Mouse (Mus musculus) thymus, postnatal 0 days (tissue): ENCODE measurements at regions not wholly inside any gene's neighbourhood (a gene's known extent, or its start where the extent isn't known, plus 50 kb on each side); places are given as distances from the start of the nearest gene placed in this dataset.
"Not testable (repeated sequence)": the region's sequence is repeated elsewhere in the genome, so short reads cannot be mapped to it uniquely, and the experiment has no call there.

Experiments
- DNase-seq: peaks from one replicate; pipeline ENCODE4 v3.0.0-alpha.2; 2015; ENCODE audit warnings: low spot score

DNA sequence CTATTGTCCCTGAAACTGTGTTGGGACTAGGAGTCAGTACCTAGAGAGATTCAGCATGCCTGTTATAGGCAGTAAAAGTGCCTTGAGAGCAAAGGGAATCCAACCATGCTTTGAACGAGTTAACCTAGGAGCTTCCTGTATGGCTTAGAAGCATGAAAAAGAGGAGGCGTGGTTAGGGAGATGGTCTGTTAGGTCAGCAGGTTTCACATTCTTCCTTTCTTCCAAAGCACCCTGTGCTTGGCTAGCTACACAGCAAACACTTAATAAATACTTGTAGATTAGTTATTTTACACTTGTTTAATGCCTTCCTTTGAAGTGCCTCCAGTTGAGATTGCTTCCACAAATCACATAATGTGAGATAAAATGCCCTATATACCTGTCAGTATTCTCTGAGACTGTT is 284.9 kb upstream of the Adgra3 start:
- no peak for DNase-seq

DNA sequence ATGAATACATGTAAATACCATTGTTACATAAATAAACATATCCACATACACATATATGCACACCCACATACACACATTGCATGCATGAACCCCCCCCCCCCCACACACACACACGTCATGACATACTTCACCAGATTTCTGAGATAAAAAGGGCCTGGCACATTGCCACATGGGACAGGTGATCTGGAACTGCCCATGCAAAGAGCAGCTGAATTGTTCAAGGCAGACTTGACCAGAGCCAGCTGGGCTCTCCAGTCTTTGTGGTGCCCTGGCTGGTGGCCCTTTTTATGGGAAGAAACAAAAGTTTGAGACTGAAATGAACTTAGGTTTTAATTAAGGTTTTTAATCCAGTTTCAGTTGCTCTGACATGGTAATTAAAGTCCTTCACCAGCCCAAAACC is 250.7 kb upstream of the Adgra3 start:
- no peak for DNase-seq

DNA sequence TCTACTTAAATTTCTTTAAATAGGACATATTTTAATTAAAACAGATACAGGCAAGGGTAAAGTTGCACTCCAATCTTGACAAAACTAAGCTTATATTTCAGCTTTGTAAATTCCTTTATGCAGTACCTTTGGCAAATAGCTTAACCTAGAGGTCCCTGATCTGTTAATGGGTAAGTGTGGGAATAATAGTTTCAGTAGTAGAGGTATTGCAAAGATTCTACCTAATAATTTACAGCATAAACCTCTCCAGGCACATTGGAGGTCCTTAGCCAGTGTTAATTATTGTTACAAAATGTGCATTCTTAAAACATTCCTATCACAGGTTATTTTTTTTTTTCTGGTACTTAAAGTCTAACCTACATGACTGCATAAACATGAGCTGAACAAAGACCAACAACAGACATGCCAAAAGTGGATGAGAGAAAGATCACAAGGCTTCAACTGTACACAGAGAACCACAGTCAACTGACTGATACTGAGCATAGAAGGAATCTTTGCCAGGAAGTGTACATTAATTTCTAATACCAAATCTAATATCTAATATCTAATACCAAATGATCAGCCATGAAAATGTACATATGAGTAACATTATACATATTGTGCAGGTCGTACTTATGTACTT is 245.2 kb upstream of the Adgra3 start:
- DNase-seq, result no peak

DNA sequence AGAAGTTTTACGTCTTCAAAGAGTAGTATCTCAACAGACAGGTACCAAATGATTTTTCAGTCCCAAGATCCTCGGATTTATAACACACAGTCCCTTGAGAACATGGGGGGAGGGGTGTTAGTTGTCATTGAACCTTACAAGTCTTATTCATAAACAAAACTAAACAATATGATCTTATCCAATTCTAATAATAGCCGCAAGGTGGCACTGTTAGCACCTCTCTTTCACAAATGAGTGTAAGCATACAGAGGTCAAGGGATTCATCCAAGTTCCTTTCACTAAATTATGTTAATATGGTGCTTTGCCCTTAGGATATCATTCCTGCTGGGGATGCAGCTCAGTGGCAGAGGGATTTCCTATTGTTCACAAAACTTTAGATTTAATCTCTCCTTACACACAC is 235.0 kb upstream of the Adgra3 start:
- peak; percentile 4 for DNase-seq

DNA sequence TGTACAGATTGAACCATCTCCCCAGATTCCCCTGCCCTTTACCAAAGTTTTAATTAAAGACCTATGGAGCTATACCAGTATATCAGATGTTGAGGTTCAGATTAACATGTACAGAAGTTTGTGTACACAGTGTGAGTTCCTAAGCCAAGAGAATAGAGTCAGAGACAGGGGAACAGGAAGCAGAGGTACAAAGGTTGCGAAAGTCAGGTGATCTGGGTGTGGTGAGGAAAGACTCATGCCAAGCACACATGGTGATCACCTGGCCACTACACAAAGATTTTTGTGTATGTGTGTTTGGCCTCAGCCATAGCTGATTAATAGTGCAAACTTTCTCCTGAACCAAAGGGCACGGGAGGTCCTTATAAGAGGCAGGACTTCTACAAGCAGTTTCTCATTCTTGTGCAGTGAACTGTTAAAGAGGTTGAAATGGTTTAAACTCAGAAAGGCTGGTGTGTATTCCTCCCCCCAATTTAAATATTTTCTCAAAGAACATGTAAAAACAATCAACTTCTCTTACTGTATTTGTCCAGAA is 232.1 kb upstream of the Adgra3 start:
- no peak for DNase-seq

DNA sequence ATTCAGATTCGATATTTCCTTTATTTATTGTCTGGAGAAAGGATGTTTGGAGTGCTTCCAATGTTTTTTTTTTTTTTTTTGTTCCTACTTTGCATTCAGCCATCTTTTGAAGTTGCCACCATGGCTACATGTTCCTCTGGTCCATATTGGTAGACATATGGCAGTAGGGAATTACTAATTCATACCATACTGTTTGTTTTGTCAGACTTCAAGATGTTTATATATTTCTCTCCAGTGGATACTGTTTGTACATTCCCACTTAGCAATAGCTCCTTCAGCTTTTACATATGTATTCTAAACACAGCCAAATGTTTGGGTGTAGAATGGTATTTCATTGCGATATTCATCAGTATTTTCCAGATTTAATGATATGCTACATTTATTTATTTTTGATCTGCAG is 201.6 kb upstream of the Adgra3 start:
- DNase-seq, result no peak

DNA sequence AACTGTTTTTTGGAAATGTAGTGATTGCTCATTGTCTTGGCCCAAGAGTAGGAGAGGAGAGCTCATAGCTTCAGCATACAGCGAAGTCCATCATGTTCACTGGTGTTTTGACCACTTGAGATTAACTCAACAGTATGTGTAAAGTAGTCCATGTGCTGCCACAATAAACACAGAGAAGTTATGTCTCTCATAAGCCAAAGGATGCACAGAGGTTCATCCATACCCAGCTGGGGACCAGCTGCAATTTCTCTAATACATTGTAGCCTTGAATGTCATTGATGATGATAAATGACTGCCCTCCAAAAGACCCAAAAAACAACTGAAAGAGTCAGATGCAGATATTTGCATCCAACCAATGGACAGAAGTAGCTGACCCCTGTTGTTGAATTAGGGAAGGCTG is 199.2 kb upstream of the Adgra3 start:
- DNase-seq, result no peak

DNA sequence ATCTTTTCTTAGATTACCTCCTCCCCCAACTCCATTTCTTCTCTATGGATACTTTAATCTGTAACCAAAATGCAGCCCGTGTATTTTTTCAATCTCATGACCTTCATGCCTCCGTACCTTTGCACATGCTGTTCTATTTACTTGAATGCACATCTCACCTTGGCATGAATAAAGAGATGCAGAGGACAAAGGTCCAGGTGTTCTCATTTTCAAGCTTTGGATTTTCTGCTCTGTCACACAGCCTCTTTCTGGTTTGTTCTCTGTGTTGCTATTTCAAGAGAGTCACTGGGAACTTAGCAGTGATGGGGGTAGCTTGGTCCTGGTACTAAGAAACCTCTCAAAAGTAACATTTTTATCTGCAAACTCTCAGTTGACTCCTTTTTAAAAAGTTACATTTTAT is 175.3 kb upstream of the Adgra3 start:
- no peak for DNase-seq

DNA sequence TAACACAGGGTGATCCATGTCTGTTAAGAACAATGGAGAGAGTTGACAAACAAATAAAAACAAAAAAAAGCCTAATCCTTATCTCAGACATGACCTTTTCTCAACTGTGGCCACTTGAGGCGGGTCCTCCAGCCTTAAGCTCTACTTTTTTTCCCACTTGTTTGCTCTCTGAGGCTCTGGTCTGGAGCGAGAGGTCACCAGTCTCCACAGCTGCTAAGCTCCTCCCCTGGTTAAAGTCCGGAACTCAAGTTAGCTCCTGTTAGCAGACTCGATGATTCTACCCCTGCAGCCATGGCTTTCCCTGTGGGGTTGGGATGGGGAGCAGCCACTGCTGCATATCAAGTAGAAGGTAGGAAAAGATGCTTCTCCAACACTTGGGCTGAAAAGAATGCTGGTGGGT is 158.2 kb upstream of the Adgra3 start:
- DNase-seq, result no peak

DNA sequence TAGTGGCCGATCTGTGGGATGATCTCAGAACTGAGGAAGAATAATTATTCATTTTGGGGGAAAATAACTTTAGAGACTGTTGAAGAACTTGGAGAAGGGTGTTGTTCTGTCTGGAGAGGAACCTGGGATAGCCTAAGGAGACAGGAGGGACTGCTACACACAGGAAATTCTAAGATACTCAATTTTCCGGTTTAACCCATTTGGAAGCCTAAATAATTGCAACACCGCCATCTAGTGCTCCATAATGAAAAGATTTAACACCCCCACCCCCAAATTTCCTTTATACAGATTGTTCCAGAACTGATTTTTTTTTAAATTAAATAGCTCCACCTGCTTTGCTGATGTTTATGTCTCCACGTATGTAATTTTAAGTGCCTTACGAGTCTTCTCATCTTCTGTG is 157.2 kb upstream of the Adgra3 start:
- peak; percentile 3 for DNase-seq

DNA sequence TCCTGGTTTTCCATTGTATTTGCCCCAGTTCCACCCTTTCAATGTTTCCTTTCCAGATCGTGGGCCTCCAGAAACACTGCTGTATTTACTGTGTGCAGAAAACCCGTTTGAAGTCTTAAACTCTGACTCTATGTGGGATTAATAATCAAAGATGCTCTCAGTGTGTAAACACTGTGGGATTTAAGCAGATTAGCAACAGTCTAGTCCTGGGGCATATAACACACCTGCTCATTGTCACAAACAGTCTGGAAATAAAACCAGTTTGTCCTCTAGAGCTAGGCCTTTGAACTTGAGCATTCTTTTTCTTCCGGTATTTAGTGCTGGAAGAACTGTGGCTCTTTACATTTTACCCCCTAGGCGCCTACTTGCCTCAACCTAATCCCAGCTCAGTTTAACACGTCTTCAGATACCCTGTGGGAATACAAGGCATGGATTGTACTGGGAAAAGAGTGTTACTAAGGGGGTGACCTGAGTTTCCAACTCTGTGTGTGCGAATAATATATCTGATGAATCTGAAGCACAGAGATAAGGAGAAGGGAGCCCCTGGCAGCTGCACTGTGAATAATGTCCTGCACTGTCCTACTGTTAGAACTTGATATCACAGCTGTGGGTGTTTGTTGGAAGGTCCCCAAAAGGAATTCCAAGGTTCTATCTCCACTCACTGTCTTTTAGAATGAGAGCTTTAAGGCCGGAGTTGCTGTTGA is 143.7 kb upstream of the Adgra3 start:
- no peak for DNase-seq

DNA sequence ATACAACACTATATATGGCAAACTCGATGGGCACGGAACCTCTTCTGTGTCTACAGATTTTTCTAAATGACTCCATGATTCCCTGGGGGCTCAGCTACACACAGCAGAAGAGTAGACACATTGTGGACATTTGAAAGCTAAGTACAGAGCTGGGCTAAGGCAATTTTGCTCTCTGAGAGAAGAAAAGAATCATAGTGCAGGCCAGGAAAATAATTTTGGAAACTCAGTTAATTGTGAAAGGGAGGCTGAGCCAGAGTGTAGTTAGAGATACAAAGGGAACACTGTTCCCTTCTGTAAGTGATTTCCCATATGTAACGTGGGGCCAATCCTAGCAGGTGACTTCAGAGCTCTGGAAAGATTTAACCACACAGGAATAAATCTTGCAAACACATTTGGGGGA is 137.6 kb upstream of the Adgra3 start:
- DNase-seq, result no peak

DNA sequence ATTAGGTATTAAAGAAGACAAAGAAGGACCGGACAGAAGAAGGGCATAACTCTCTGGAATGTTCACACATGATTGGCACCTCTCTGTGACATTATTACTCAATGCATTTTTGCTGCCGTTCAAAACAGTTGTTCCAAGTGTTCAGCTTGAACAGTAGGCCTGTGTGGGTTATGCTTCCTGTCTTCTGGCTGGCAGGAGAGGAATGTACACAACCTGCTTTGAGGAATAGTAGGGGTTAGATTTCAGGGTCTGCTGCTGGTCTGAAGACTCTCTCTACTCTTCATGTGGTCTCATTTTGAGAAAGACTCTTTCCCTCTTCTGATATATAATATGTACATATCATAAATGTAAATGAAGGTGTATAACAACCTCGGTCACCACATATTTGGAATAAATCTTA is 137.2 kb upstream of the Adgra3 start:
- no peak for DNase-seq

DNA sequence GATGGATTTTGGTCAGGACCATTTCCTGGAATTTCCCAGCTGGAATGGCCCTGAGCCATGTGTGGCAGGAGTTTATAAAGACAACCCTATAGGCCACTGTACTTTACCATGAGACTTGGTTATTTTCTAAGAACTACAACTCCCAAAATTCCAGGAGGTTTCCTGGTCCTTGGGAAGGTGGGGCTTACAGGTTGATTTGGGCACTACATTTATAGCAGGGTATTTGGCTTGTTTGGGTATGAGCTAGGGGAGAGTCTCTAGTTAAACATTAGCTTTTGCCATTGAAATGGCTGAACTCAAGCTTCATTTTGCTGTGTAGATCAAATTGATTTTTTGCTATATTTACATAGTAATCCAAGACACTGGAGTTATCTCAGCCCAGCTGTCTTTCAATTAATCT is 130.6 kb upstream of the Adgra3 start:
- no peak for DNase-seq

DNA sequence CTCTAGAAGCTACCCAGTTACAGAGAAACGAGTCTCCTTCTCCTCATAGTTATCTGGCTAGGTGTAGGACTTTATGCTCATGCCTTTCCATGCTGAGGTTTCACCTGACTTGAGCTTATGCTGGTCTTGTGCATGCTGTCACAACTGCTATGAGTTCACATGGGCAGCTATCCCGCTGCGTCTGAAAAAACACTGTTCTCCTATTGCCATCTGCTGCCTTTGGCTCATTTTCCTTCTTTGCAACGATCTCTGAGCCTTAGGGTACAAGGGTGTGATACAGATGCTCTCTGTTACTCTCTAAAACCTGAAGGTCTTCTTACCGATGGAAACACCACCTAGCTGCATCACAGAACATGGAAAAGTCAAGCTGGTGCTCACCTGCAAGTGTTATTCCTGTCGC is 123.9 kb upstream of the Adgra3 start:
- no peak for DNase-seq

DNA sequence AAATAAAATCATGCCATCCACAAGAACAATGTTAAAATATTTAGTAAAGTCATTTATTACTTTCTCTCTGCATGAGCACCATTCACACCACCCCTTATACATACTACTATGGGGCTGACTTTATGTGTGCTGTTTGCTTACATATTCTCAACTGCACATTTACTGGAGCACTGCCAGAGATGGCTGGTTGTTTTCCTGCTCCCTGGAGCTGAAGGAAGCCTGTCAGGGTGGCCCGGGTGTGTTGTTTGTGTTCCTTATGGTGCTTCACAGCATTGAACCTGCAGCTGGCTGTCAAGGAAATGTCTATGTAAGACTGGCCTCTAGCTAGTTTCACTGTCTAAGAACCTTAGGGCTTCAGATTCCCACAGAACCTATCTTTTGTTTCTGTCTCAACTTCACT is 97.8 kb upstream of the Adgra3 start:
- DNase-seq, result no peak

DNA sequence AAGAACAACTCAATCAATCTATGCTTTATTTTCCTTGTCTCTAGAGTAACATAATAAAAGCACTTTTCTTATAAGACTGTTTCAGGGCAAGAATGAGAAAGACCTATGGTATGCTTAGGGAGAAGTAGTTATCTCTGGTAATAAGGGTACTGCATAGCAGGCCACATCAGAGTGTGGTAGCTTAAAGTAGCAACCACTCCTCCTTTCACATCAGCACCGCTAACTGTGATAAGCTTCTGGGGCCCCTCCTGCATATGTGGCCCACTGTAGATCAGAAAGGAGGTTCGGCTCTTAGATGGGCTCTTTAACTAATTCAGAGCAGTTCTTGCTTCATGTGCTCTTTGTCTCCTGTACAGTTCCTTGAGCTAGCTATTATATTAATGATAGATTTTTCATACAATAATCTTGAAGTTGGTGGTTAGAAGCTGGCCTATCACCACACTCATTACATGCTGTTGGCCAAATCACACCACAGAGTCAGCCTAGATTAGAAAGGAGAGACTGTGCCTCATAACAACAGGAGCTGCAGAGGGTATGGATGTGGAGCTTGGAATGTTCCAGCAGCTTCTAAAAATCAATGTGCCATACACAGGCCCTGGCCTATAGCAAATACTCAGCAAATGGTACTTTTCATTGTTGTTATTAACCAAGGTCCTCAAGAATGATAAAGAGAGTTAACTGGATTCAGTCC is 96.5 kb upstream of the Adgra3 start:
- not testable (repeated sequence) for DNase-seq

DNA sequence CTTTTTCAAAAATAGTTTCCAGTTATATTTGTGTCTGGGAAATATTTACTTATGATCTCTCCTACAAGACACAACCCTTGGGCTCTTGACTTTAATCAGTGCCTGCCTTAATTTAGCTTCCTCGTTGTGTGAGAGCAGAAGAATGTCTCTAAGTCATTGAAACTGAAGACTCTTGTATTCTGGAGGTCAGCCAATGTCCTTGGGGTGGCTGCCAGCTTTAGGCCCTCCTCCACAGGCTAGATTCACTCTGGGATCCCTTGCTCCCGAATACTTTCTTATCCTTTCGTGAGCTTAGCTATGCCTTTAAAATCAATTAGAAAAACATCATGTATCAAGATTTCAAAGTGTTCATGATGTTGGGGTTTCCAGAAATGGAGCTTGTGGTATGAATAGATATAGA is 88.1 kb upstream of the Adgra3 start:
- DNase-seq, result no peak

DNA sequence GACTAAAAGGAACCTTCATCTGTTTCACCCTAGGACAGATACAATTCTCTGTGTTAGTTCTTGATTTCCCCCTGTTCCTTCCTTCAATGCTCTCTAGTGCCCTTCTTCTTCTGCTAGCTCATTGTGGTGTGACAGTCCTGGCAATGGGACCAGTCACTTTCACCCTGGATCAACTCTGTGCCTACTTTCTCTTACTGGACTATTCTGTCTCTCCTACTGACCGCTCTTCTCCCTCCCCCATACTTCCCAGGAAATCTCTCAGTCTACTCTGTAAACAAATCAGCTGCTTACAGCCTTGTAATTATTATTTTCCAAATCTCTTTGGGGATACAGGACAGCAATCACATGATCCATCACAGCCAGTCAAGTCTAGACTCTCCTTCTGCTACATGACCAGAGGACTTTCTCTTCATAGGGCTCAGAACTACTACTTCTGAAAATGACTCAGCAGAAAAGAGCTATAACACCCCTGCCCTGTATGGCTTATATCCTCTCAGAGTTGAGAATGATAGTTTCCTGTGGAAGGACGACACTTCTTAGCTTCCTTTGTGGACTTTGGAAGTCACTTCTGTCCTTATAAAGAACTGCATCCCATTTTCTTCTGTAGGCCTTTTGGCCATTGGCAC is 86.8 kb upstream of the Adgra3 start:
- DNase-seq, result no peak

DNA sequence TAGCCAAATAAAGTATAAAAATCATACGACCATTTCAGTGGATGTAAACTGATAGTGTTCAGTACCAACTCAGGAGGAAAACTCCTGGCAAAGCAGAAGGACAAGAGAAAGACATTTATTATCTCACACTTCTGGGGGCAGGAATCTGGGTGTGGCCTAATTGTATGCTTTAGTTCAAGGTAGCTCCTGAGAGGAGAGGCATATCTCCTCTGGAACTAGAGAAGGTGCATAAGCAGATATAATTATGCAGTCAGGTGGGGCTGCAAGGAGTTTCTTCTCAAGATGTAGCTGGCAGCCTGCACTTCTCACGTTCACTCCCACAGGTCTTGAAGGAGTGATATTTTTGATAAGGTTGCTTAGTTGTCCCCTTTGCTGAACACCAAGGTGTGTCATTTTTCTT is 71.4 kb upstream of the Adgra3 start:
- no peak for DNase-seq

DNA sequence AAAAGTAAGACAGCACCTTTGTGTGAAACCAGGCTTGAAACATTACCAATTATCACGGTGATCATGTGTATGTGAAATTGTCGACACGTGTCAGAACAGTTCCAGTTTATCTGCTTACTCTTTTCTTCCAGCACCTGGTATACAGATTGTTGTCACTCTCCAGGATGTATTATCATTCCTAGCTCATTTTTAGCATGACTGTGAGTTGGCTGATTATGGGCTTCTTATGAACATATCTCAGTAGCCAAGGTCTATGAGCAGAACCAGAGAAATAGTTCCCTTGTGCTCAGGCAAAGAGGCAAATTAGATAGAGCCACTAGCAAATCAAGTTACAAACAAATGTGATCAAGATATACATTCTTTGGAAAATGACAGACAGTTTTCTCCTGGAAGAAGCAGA is 70.2 kb upstream of the Adgra3 start:
- DNase-seq, result no peak

DNA sequence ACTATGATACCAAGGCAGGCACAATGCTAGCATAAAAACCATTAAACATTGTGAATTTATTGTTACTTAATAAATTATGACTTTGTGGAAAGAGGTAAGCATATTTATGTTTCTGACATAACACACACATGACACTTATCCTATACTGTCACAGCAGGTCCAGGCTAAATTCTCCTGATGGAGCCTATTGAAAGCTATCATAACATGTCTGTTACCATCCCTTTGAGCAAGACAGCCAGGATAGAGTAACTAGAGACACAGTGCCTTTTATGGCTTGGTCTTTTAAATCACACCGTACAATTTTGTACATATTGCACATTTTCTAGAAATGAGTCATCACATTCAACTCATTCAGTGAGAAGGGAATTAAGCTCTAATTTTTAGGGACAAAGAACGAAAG is 67.8 kb upstream of the Adgra3 start:
- DNase-seq, result no peak
